Mouse (Mus musculus): ENCODE results near the gene Sf3b5. TPM values are rescaled to one million over a fixed set of nuclear protein-coding genes. Genes with fewer than 3 reads are reported as not detected.

Gene Sf3b5
- 34.9 TPM for polyA plus RNA-seq (2017; shearing (Covaris generic))

GRCm38 (mm10) chr10:13005043-13005442 is at the start of gene Sf3b5:
Gene Sf3b5, plus strand, starts transcription at chr10:13005343.

DNA sequence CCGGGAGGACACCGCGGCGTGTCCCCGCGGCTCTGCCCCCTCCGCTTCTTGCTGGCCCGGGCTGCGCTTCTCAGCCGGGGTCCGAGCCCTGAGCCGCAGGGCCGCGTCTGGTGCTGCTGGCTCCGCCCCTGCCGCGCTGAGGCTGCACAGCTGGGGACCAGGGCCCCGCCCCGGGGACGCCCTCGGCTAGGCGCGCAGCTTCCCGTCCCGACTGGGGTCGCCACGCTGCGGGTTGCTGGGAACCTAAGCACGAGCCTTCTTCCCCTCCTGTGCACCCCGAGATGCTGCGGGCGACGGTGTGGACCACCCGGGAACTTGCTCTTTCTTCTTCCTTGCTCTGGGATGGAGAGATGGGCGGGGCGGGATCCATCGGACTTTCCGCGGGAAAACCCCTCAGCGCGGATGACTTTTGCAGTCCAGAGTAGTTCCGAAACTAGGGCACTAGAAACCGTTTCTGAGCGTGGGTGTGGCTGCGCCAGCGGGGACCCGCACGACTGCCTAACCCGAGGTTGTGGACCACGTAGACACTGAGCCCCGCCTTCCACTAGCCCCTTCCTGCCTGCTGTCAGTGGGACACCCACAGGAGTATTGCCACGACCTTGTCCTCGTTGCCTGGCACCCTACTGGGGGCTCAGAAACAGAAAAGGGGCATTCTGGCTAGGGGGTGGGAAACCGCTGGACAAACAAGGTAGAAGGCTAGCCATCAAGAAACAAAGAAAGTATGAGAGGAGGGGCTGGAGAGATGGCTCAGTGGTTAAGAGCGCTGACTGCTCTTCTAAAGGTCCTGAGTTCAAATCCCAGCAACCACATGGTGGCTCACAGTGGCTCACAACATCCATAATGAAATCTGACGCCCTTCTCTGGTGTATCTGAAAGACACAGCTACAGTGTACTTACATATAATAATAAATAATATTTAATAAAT is 40.7 kb upstream of the Sf3b5 start, which contains the start of gene Stx11:
Gene Stx11, minus strand, starts transcription at position 148 of the 925 bp plus-strand sequence.

Other genes starting within 250 kb of the Sf3b5 start
- gene Utrn, start 136.0 kb upstream of the Sf3b5 start, polyA plus RNA-seq (2017; shearing (Covaris generic)) = 483 TPM
- 50.3 TPM for gene Stx11, start 41.0 kb upstream of the Sf3b5 start, polyA plus RNA-seq (2017; shearing (Covaris generic))
- gene Plagl1, start 55.2 kb downstream of the Sf3b5 start, polyA plus RNA-seq (2017; shearing (Covaris generic)) = 11.1 TPM
- not detected for gene Zc2hc1b, start 172.7 kb downstream of the Sf3b5 start, polyA plus RNA-seq (2017; shearing (Covaris generic))
- 56.4 TPM for gene Ltv1, start 187.8 kb downstream of the Sf3b5 start, polyA plus RNA-seq (2017; shearing (Covaris generic))